Mouse (Mus musculus): ENCODE results near the gene Dedd2.

- TF ChIP-seq SRF (IDR thresholded peaks at IDR 0.05; ENCODE audit: control insufficient read depth, insufficient read length, low read depth) (no peak), MAX (IDR thresholded peaks at IDR 0.05; ENCODE audit: low read depth) (no peak), POLR2A (IDR thresholded peaks at IDR 0.05; ENCODE audit: insufficient read length, low read depth) (no peak), E2F4 (IDR thresholded peaks at IDR 0.05; ENCODE audit: insufficient read depth) (no peak)
These were observed 48.6 kb upstream of the Dedd2 start for GRCm38 (mm10) chr7:25269029-25269428.

Measured in myocyte (in vitro differentiated cells).